Mouse (Mus musculus) heart, postnatal 36 days (tissue): ENCODE measurements around the gene Wdr59. TPM values are rescaled to one million over a fixed set of nuclear protein-coding genes. Genes with fewer than 3 reads are reported as not detected.
"Not testable (repeated sequence)": the region's sequence is repeated elsewhere in the genome, so short reads cannot be mapped to it uniquely, and the experiment has no call there.

Experiments used
- DNase-seq, 2 experiments: peaks; one replicate each; pipeline ENCODE4 v3.0.0; 2021 to 2022
- intact Hi-C: fragments of 180-260 bp; cut with DNase I; formaldehyde crosslinking; loops from one replicate; pipeline ENCODE4 v1.15.1; 2025
- total RNA-seq, 2 experiments: library from RNA; stranded (reverse); gene quantifications; 2 replicates each; pipeline ENCODE4 v1.2.3; 2021

Wdr59 gene
- total RNA-seq, 2 experiments from 2014 or later, result 7.4 to 8.5 TPM

GRCm38 (mm10) chr8:111501724-111502464 is 20.0 kb downstream of the Wdr59 start:
- DNase-seq, result no peak
- intact Hi-C loops, result no loop called here

GRCm38 (mm10) chr8:111498249-111498648 is 23.6 kb downstream of the Wdr59 start:
- intact Hi-C loops, result loop anchor here (1.0 kb wide), 1 partner anchor 10 kb away; no protein-coding TSS in a partner anchor
- not testable (repeated sequence) for DNase-seq

DNA sequence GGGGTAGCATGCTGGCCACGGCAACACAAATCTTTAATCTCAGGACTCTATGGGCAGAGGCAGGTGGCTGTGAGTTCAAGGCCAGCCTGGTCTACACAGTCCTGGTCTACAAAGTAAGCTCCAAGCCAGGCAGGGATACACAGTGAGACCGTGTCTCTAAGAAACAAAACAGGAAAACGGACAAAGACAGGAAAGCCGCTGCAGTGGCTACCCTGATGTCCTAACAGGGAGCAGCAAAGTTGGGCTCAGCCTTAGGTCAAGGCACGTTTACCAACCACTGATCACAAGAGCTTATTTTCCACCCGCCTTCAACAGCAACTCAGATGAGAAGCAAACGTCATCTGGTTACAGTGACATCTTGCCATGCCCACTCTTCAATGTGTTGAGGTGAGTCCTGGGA is 25.6 kb downstream of the Wdr59 start:
- intact Hi-C loops, result no loop called here
- no peak for DNase-seq

DNA sequence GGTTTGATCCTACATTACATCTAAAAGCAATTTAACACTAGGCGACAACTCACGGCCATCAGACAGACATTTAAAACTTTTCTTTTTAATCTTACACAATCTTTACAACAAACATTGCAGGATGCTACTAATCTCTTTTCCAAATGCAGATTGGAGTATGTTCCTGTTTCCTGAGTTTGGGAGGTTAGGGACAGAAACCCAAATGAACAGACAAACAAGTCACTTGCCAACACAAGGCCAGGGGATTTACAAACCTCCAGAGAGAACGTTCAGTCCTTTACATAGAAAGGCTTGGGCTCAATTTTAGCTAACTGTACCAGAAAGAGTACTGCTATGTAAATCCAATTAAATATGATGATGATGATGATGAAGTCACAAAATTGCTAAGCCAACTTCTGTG is 28.7 kb downstream of the Wdr59 start:
- intact Hi-C loops, result no loop called here
- DNase-seq, result no peak

- DNase-seq, result peak in 1 of 2 experiments; percentile 30
- intact Hi-C loops, result no loop called here
Observed at GRCm38 (mm10) chr8:111492508-111492907, 29.4 kb downstream of the Wdr59 start.

DNA sequence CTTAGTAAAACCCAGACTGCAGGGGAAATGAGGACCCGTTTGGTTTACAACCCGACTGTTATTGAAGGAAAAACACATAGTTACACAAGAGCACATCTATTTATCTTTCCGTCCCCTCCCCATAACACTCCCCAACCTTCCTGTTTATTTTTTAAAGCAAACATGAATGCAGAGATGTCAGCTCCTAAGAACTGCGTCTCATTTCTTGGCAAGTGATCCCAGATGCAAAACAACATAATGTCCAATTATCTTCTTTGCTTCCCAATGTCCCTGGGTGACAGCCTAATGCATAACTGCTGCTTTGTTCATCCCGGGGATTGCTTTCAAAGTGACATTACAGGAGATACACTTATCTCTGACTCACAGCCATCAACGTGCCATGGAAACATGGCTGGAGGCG is 30.7 kb downstream of the Wdr59 start:
- intact Hi-C loops, result no loop called here
- no peak for DNase-seq

DNA sequence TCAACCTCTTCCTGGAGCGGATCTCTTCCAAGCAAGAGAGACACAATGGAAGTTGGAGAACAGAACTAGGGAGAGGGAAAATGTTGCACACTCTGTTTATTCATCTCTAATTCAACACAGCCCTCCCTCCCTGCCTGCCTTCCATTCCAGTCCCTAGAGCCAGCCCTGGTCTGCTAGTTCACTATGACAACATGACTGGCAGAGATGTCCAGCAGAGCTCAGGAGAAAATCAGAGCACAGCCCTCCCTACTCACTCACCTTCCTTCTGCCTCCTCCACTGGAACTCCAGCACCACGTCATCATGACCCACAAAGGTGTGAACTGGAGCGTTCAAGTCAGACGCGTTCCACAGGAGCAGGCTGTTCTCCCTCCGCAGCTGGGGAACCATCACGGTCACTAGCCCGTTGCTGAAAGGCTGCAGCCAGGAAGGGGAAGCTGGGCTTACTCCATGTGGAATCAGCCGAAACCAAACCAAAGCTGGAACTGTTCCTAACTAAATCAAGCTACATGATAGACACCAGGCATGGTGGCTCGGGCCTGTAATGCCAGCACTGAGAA is 31.8 kb downstream of the Wdr59 start:
- DNase-seq, result no peak
- intact Hi-C loops, result no loop called here

DNA sequence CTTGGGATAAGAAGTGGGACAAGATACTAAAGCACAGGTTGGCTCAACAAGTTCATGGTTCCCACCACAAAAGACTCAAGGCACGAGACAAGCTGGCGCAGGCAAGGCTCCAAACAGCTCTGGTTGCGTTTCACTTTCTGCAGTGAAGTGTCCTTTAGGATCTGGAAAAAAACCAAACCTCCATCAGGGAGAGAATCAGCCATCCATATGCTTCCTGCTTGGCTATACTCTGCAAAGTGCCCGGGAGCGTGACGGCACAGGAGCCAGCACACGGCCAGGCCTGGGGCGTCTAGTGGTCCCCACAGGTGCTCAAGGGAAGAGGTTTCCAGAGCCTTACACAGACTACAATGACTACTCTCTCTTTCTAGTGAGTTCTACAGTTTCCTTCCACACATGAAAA is 41.2 kb downstream of the Wdr59 start:
- intact Hi-C loops, result no loop called here
- no peak for DNase-seq

- intact Hi-C loops, result no loop called here
- no peak for DNase-seq
Observed at GRCm38 (mm10) chr8:111477761-111478465, 44.0 kb downstream of the Wdr59 start.

- DNase-seq, result no peak
Observed at GRCm38 (mm10) chr8:111471526-111472081, 50.3 kb downstream of the Wdr59 start.

DNA sequence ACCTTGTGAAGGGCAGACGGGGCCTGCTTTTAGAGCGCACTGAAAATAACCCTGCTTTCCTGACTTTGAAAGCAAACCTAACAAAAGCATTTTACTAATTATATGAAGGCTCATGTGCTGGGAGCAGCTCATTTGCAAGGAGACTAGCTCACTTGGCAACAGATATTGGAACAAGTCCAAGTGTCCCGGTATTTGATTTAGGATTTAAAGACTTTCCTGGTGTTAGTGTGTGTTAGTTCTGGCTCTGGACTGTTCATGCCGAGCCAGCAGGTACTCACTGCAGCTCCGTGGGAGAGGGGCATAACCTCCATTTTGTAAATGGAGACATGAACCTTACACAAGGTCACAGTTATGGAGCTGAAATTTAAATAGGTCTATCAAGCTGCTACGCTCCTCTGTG is 52.9 kb downstream of the Wdr59 start:
- intact Hi-C loops, result loop anchor here (5.0 kb wide), 2 partner anchors 158 to 193 kb away; no protein-coding TSS in a partner anchor
- no peak for DNase-seq

More at GRCm38 (mm10) chr8:111471526-111472081, 50.3 kb downstream of the Wdr59 start:
- intact Hi-C loops, result no loop called here

DNA sequence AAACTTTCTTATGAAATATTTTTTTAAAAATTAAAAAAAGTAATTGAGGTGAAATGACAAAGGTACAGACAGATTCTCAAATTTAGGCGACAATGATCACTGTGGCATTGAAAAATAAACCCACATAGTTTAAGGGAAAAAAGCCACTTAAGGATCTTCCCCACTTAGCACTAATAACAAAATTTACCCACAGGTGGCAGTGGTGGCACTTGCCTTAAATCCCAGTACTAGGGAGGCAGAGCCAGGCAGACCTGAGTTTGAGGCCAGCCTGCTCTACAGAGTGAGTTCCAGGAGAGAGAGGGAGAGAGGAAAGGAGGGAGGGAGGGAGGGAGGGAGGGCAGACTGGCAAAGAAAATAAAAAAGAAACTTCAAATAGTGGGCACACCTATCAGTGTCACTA is 56.6 kb downstream of the Wdr59 start:
- intact Hi-C loops, result loop anchor here (5.0 kb wide), 2 partner anchors 162 to 197 kb away; no protein-coding TSS in a partner anchor
- DNase-seq, result no peak

GRCm38 (mm10) chr8:111464526-111464925 is 57.4 kb downstream of the Wdr59 start:
- intact Hi-C loops, result no loop called here
- DNase-seq, result no peak

- no peak for DNase-seq
- intact Hi-C loops, result no loop called here
Observed at GRCm38 (mm10) chr8:111449671-111450070, 72.2 kb downstream of the Wdr59 start.

DNA sequence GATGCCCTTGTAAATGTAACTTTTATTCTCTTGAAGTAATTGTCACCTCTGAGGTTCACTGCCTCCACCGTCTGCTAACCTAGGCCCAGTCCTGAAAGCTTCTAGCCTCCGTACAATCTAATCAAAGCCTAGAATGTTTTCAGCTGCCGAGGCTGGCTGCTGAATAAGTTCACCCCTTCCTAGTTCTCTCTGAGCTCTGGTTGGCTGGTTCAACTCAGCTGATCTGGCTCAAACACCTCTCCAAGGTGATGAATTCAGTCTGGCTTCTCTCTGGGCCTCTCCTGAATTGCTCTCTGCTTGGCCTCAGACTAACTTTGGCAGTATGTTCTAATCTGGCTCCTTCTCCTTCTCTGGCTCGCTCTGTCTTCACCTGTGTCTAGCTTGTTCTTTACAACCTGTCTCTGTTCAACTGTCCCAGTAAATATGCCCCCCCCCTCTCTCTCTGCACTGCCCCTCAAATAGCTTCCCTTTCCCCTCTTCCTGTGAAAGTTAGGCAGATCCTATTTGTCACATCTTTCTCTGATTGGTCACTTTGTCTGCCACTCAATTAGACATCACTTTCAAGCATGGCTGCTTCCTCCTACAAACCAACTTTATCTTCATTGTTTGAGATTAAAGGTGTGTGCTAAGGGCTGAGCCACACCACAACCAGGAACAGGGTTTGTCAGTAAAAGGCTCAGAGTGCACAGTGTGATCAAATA is 75.8 kb downstream of the Wdr59 start:
- intact Hi-C loops, result no loop called here
- DNase-seq, result no peak

DNA sequence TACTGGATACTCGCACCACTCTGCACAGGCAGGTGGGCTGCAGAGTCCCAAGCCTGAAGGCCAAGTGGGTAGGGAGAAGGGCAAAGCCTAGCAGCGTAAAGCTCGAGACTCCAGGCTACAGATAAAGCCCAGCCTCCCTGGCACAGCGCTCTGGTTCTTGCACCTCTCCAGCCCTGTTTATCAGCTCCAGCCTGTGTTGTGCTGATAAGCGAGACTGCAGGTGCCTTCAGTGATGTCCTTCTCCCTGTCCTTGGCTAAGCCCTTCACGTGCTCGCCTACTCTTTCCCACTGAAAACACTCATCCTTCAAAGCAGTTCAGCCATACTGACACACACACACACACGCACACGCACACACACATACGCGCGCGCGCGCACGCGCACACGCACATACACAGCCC is 76.3 kb downstream of the Wdr59 start:
- DNase-seq, result peak in 1 of 2 experiments; percentile 11
- intact Hi-C loops, result no loop called here

DNA sequence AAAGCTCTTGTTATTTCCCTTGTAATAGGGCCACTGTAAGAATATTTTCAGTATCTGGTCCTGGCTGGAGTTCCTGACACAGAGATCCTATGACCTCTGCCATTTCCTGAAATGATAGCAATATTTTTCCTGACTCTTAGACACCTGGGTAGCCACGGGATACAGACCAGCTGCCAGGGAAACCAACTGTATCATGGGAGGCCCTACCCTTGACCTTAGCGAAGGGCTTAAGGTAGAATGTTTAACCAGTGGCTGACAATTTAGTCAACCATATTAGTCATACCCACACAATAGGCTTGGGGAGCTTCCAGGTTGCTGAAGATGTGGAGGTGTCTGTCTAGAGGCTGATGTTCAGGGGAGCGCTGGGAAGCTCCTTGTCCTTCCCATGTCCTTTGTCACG is 77.6 kb downstream of the Wdr59 start:
- intact Hi-C loops, result no loop called here
- DNase-seq, result no peak

DNA sequence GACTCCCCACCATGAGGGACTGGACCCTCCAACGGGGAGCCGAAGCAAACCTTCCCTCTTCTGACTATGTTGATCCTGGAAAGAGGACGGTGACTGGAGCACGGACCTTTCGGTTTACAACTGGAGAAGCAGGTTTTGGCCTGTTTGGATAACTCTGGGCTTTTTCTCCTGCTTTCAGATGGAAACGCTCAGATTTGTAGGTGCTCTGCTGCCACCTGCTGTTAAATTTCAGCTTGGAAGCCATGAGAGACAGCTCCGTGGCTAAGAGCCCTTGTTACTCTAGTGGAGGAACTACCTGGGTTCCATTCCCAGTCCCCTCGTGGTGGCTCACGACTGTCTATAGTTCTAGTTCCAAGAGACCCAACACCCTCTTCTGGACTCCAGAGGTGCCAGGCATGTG is 82.7 kb downstream of the Wdr59 start:
- intact Hi-C loops, result loop anchor here (1.0 kb wide), 1 partner anchor 96 kb away; no protein-coding TSS in a partner anchor
- peak; percentile 61 to 72 for DNase-seq

- no peak for DNase-seq
- intact Hi-C loops, result no loop called here
Observed at GRCm38 (mm10) chr8:111435071-111435828, 86.6 kb downstream of the Wdr59 start.

- intact Hi-C loops, result no loop called here
- no peak for DNase-seq
Observed at GRCm38 (mm10) chr8:111424646-111425045, 97.2 kb downstream of the Wdr59 start.
